Mouse (Mus musculus) erythroblast, embryonic 14.5 days (primary cell): ENCODE measurements around the gene Ap3s2.

Source experiments
- GATA1 ChIP-seq: IDR thresholded peaks from 2 replicates; pipeline ENCODE4 v1.6.1; 2012; ENCODE audit warnings: low read length, inconsistent platforms, mixed read lengths
- TAL1 ChIP-seq: IDR thresholded peaks from 3 replicates; pipeline ENCODE4 v1.6.1; 2012; ENCODE audit warnings: low read length, inconsistent platforms, mixed read lengths

DNA sequence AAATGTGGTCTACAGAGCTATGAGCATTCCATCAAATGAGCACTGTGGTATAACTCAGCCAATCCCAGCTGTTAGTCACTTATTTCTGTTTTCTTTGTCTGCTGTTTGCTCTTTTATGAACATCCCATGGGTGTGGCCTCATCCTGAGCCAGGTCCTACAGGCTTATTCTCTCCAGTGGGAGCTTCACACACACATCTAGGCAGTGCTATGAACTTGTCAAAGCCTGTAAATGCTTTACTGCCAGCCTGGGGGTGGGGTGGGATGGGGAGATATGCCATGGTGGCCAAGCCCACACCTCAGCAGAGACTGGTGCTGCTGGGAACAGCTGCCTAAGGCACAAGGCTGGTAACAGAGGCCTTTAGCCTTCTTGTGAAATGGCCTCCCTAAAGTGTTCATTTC, 87.5 kb downstream of the Ap3s2 start:
- TF ChIP-seq GATA1 (no peak), TAL1 (no peak)
